9 mouse cellular contexts compared by ENCODE assay signal in the genomic region with DNA sequence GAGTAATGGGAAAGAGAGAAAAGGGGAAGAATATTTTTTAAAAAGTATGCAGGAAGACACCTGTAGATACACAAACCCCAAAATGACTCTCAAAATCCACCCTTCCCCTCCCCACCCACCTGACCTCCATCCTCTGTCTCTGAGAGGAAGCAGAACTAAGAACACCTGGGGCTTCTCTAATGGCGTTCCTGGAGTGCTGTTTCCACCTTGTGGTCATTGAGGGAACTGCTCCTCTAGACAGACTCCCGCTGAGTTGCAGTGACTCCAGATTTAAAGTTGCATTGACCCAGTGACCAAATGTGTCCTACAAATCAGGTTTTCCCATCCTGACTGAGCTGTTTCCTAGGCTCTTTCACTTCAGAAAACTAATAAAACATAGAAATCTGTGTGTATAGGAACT. TPM values are rescaled to one million over a fixed set of nuclear protein-coding genes. Genes with fewer than 3 reads are reported as not detected.
DNase-seq lines count a peak whose midpoint lies in the region; ATAC-seq and TF ChIP-seq lines count a peak whose summit lies in the region.
"Had no signal": no experiment of that assay in that cellular context is flagged by ENCODE, and none has a peak within 500 bp of the region (broad histone marks: within the 10 kb centered on the region; RNA-seq: fewer than 3 reads in every experiment).

No protein-coding gene starts in this region.

- no peak overlapping the region for H3K9ac ChIP-seq in liver, postnatal 0 days (replicated peaks)

- peak; percentile 94 for TF ChIP-seq CTCF in liver, postnatal 0 days (IDR thresholded peaks at IDR 0.05; ENCODE audit: low read depth)

- no peak overlapping the region for H3K4me3 ChIP-seq in liver, postnatal 0 days (ENCODE audit: low read depth, low read length)

- 2% methylated on average over 2 of the region's 2 CpGs for WGBS in liver, postnatal 0 days (ENCODE audit: insufficient replicate concordance)

- H3K4me2 ChIP-seq in liver, postnatal 0 days (ENCODE audit: low read depth, low read length) = no peak overlapping the region

- no peaks in the 10 kb centered on the region for H3K27me3 ChIP-seq in liver, postnatal 0 days (ENCODE audit: insufficient read depth, low read length)

- no peaks in the 10 kb centered on the region for H3K9me3 ChIP-seq in liver, postnatal 0 days (ENCODE audit: low read length)

- DNase-seq in gastrocnemius, adult 18-20 months (ENCODE audit: low spot score) = peak; percentile 40
- DNase-seq in gastrocnemius, postnatal 25 days = no peak
- peak; percentile 83 for DNase-seq in NIH3T3 (ENCODE audit: low read depth)
- peak; percentile 72 for DNase-seq in cerebellum, adult 9-10 months
- DNase-seq in kidney, postnatal 10 days = peak; percentile 74
- peak; percentile 55 for DNase-seq in liver, postnatal 0 days
- DNase-seq in retina, postnatal 7 days (ENCODE audit: low read depth, low spot score) = peak; percentile 61

- H3K27ac ChIP-seq in liver, postnatal 0 days (ENCODE audit: low read depth) = no peak overlapping the region
- H3K27ac ChIP-seq: macrophage had no signal

- no peaks in the 10 kb centered on the region for H3K4me1 ChIP-seq in liver, postnatal 0 days (ENCODE audit: insufficient read depth)

- H3K36me3 ChIP-seq in liver, postnatal 0 days (replicated peaks; ENCODE audit: insufficient read depth, low read length) = no peaks in the 10 kb centered on the region

- TF ChIP-seq EP300 in liver, postnatal 0 days (IDR thresholded peaks at IDR 0.05; ENCODE audit: low read depth) = no peak

- ATAC-seq in frontal cortex, adult (ENCODE audit: low TSS enrichment) = peak; percentile 94
- no peak for ATAC-seq in liver, postnatal 0 days

RNA-seq across cellular contexts. Expression of a gene that starts 36.9 kb away (rescaled TPM):
- not detected for total RNA-seq in gastrocnemius, adult 18-20 months (2021)
- not detected for total RNA-seq in gastrocnemius, postnatal 25 days (2021)
- polyA plus RNA-seq in liver, postnatal 0 days (2015; fragmentation: Nextera tagmentation; extraction: Ambion mirVana) = not detected in 2 replicates
- polyA plus RNA-seq: macrophage had no signal

RNA-seq across cellular contexts. Expression of a gene that starts 52.7 kb away (rescaled TPM):
- not detected for total RNA-seq in gastrocnemius, adult 18-20 months (2021)
- not detected for total RNA-seq in gastrocnemius, postnatal 25 days (2021)
- not detected in 2 replicates for polyA plus RNA-seq in liver, postnatal 0 days (2015; fragmentation: Nextera tagmentation; extraction: Ambion mirVana)
- polyA plus RNA-seq: macrophage had no signal

RNA-seq across cellular contexts. Expression of a gene that starts 57.8 kb away (rescaled TPM):
- total RNA-seq in gastrocnemius, adult 18-20 months (2021) = 1 to 10 TPM; 6.8 TPM
- total RNA-seq in gastrocnemius, postnatal 25 days (2021) = 1 to 10 TPM; 6.4 to 7.4 TPM
- polyA plus RNA-seq in liver, postnatal 0 days (2015; fragmentation: Nextera tagmentation; extraction: Ambion mirVana) = 60.2 and 66.0 TPM in 2 replicates
